Mouse (Mus musculus): ENCODE data around the gene Smurf2.

DNA sequence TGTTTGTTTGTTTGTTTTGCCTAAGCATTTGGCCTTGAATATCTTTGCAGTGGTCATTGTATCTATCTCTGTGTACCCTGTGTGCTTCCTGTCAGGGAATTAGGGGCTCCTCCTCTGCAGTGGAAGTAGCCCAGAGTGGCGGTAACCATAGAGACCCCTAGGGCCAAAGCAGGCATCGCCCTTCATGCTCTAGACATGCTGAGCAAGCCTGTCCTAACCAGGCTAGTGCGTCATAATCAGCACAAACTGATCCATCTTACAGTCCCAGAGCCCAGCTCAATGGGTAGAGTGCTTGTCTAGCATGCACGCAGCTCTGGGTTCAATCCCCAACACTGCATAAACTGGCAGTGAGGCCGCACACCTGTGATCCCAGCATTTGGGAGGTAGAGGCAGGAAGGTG lies 38.6 kb upstream of the Smurf2 start:
- TF ChIP-seq CTCF (IDR thresholded peaks at IDR 0.05) (no peak), POLR2A (IDR thresholded peaks at IDR 0.05; ENCODE audit: insufficient read depth, low read depth, low read length) (no peak), EP300 (IDR thresholded peaks at IDR 0.05; ENCODE audit: insufficient read depth, low read depth, low read length) (no peak)
